Mouse (Mus musculus): Measurements from ENCODE around the gene Brox. TPM values are rescaled to one million over a fixed set of nuclear protein-coding genes. Genes with fewer than 3 reads are reported as not detected.

The Brox gene
- polyA plus RNA-seq, 1 experiment from 2014 or later = 38.2 TPM

DNA sequence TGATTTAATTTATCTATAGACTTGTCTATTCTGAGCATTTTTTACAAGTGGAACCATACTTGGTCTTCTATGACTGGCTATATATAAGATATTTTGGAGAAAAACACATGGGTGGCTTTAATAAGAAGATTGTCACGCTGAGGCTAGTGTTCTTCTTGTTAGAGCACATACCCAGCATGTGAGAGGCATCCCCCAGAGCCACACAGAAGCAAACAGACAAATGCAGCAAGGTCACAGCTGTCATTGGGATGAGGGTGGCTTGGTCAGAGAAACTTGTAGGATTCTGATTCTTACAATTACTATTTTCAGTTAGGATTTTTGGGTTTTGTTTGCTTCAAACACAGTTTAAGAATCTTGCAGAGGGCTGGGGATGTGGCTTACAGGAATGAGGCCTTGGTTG is 11.4 kb upstream of the Brox start:
- peaks cover 20% of the 10 kb centered on the region for H3K36me3 ChIP-seq
- ATAC-seq (ENCODE audit: insufficient number of reproducible peaks, insufficient read depth, low FRiP score, low TSS enrichment, low read depth) = no peak

GRCm38 (mm10) chr1:183307555-183307954 is 10.5 kb upstream of the Brox start:
- no peaks in the 10 kb centered on the region for H3K27me3 ChIP-seq
- H3K4me3 ChIP-seq = no peak overlapping the region
- peaks cover 8% of the 10 kb centered on the region; the same call in 1 of the 2 replicates for H3K4me1 ChIP-seq
- peaks cover 15% of the 10 kb centered on the region for H3K36me3 ChIP-seq
- H3K9me3 ChIP-seq = no peaks in the 10 kb centered on the region
- peak overlapping the region; percentile 64 for H3K27ac ChIP-seq
- H3K4me2 ChIP-seq = no peak overlapping the region
- H3K9ac ChIP-seq = 0 out of 2 replicates have a peak overlapping the region, but pooled peaks have one; percentile 37
- WGBS = 45% methylated on average over 3 of the region's 3 CpGs
- ATAC-seq (ENCODE audit: insufficient number of reproducible peaks, insufficient read depth, low FRiP score, low TSS enrichment, low read depth) = no peak

More for the DNA sequence above, 11.4 kb upstream of the Brox start:
- WGBS = 75% methylated on average over 1 of the region's 1 CpGs
- peaks cover 8% of the 10 kb centered on the region; the same call in 1 of the 2 replicates for H3K4me1 ChIP-seq
- no peak overlapping the region for H3K27ac ChIP-seq
- H3K4me3 ChIP-seq = no peak overlapping the region
- no peaks in the 10 kb centered on the region for H3K9me3 ChIP-seq
- H3K27me3 ChIP-seq = no peaks in the 10 kb centered on the region
- no peak overlapping the region for H3K4me2 ChIP-seq
- no peak overlapping the region for H3K9ac ChIP-seq

DNA sequence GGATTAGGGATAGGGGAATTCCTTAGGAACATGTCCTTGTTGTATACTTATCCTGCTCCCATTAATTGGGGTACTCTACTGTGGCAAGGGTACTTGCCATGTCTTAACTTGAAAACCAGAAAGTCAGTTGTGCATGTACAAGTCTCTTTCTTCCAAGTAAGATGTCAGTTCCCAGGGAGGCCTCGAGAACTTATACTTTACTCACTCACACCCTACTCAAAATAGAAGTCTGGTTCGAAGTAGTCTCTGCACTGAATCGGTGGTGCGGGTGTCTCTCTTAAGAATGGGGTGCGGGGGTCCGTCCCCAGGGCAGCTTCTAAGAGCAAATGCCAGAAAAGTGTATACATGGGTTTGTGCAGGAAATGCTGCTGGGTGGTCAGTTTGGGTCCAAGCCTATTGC is 2.1 kb upstream of the Brox start:
- Histone ChIP-seq H3K27ac (no peak overlapping the region), H3K27me3 (no peaks in the 10 kb centered on the region), H3K36me3 (no peaks in the 10 kb centered on the region), H3K4me1 (no peaks in the 10 kb centered on the region), H3K4me2 (no peak overlapping the region), H3K4me3 (no peak overlapping the region), H3K9ac (no peak overlapping the region), H3K9me3 (no peaks in the 10 kb centered on the region)
- ATAC-seq (ENCODE audit: insufficient number of reproducible peaks, insufficient read depth, low FRiP score, low TSS enrichment, low read depth) = no peak
- 86% methylated on average over 6 of the region's 6 CpGs for WGBS

DNA sequence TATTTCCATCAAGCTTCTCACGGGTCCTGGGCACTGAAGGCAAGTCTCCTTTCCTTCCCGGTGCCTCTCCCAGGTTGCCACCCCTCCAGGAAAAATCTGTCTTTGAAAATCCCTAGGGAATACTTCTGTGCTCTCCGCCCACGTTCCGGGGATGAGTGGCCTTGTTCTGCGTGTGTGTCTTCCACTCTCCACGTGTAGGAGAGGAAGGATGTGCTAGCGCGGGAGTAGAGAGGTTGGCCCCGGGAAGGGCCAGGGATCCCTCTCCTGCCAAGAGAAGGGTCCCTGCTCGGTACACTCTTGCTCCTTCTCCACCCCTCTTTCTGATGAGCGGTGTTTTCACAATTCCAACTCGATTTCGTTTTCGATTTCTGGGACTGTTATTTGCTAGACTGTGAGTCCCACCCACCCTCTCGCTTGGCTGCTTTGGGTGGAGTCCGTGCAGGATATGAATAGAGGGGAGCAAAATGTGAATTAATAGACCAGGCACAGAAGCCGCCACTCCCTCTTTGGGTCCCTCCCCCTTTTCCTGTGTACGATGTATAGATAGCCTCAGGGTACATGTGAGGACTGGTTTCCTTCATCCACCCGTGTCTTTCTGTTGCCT is 919 bp upstream of the Brox start:
- Histone ChIP-seq H3K27ac (peak overlapping the region; percentile 55), H3K9ac (peak overlapping the region; percentile 68), H3K4me1 (no peaks in the 10 kb centered on the region), H3K4me3 (peak overlapping the region; percentile 52), H3K9me3 (no peaks in the 10 kb centered on the region), H3K4me2 (peak overlapping the region; percentile 60), H3K27me3 (no peaks in the 10 kb centered on the region), H3K36me3 (peaks cover 7% of the 10 kb centered on the region)
- under 1% methylated on average over 20 of the region's 20 CpGs for WGBS
- no peak for ATAC-seq (ENCODE audit: insufficient number of reproducible peaks, insufficient read depth, low FRiP score, low TSS enrichment, low read depth)

DNA sequence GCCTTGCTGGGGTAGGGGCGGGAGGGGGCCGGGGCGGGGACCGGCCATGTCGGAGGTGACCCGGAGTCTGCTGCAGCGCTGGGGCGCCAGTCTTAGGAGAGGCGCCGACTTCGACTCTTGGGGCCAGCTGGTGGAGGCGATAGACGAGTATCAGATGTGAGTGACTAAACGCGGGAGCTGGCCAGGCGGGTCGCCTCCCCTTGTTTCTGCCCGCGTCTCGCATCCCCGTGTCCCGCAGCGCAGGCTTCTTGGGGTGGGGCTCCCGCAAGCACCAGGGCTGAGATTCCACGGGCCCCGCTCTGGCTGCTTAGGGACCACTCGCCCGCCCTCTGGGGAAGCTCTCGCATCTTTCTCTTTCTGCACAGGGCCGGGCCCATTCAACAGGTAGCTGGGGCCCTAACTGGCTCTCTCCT is 410 bp upstream of the Brox start:
- under 1% methylated on average over 26 of the region's 30 CpGs for WGBS
- ATAC-seq (ENCODE audit: insufficient number of reproducible peaks, insufficient read depth, low FRiP score, low TSS enrichment, low read depth) = no peak; the same call in 1 of the 2 replicates

GRCm38 (mm10) chr1:183296465-183296864 is 604 bp downstream of the Brox start, which contains the start of gene Aida:
Aida (plus strand) TSS chr1:183296590.
- peak within 1 kb of the TSS; percentile 60 for H3K27ac ChIP-seq
- WGBS = 0% methylated on average over 26 of the region's 26 CpGs
- peak within 1 kb of the TSS; percentile 60 for H3K4me2 ChIP-seq
- peak within 1 kb of the TSS; percentile 71 for H3K9ac ChIP-seq
- peaks cover 9% of the 10 kb centered on the region for H3K36me3 ChIP-seq
- no peaks in the 10 kb centered on the region for H3K9me3 ChIP-seq
- ATAC-seq (ENCODE audit: insufficient number of reproducible peaks, insufficient read depth, low FRiP score, low TSS enrichment, low read depth) = no peak
- H3K4me3 ChIP-seq = peak within 1 kb of the TSS; percentile 52
- H3K27me3 ChIP-seq = no peaks in the 10 kb centered on the region
- H3K4me1 ChIP-seq = no peaks in the 10 kb centered on the region

More for the DNA sequence above, 410 bp upstream of the Brox start:
- no peaks in the 10 kb centered on the region for H3K9me3 ChIP-seq
- H3K36me3 ChIP-seq = peaks cover 9% of the 10 kb centered on the region
- peak overlapping the region; percentile 68 for H3K9ac ChIP-seq
- no peaks in the 10 kb centered on the region for H3K27me3 ChIP-seq
- peak overlapping the region; percentile 60 for H3K4me2 ChIP-seq
- peak overlapping the region; percentile 55 for H3K27ac ChIP-seq
- no peaks in the 10 kb centered on the region for H3K4me1 ChIP-seq
- H3K4me3 ChIP-seq = peak overlapping the region; percentile 52

DNA sequence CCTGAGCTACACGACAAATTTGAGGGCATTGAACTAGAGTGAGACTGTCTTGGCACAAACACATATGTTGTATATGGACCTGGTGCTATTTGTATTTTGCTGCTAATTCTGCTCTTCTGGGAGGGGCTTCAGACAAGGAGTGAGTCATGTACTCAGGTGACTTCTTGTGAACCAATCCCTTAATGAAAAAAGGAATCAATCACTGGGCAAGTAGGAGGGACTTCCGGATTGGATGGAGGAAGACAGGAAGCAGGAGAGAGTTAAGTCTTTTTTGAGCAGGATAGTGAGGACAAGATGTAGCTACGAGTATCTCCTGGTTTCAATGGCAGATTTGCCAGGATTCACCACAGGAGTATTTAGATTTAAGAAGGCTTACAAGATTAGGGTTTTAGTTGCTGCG is 7.5 kb downstream of the Brox start:
- ATAC-seq (ENCODE audit: insufficient number of reproducible peaks, insufficient read depth, low FRiP score, low TSS enrichment, low read depth) = no peak
- H3K4me2 ChIP-seq = no peak overlapping the region
- WGBS = 91% methylated on average over 4 of the region's 4 CpGs
- no peak overlapping the region for H3K27ac ChIP-seq
- H3K36me3 ChIP-seq = peaks cover 71% of the 10 kb centered on the region
- no peaks in the 10 kb centered on the region for H3K9me3 ChIP-seq
- H3K9ac ChIP-seq = no peak overlapping the region
- H3K27me3 ChIP-seq = no peaks in the 10 kb centered on the region
- no peaks in the 10 kb centered on the region for H3K4me1 ChIP-seq
- H3K4me3 ChIP-seq = no peak overlapping the region

DNA sequence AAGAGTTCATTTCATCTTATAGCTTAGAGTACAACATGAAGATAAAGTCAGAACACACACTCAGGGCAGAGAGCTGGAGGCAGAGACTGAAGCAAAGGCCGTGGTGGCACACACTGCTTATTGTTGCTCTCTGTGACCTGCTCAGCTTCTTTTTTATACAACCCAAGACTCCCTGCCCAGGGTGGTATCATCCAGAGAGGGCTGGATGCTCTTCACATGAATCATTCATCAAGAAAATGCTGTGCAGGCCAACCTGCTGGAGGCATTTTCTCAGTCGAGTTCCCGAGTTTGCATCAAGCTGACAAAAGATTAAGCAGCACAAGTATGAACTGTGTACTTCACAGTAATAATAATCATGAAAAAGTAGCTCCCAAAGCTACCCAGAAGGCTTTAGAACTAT is 8.7 kb downstream of the Brox start:
- Histone ChIP-seq H3K4me1 (no peaks in the 10 kb centered on the region), H3K27ac (no peak overlapping the region), H3K4me3 (no peak overlapping the region), H3K27me3 (no peaks in the 10 kb centered on the region), H3K9me3 (no peaks in the 10 kb centered on the region), H3K9ac (no peak overlapping the region), H3K4me2 (no peak overlapping the region), H3K36me3 (peaks cover 78% of the 10 kb centered on the region)
- WGBS = 87% methylated on average over 3 of the region's 3 CpGs
- no peak for ATAC-seq (ENCODE audit: insufficient number of reproducible peaks, insufficient read depth, low FRiP score, low TSS enrichment, low read depth)

GRCm38 (mm10) chr1:183275763-183276162 is 21.3 kb downstream of the Brox start:
- no peaks in the 10 kb centered on the region for H3K27me3 ChIP-seq
- no peaks in the 10 kb centered on the region for H3K4me1 ChIP-seq
- H3K9ac ChIP-seq = no peak overlapping the region
- H3K4me3 ChIP-seq = no peak overlapping the region
- no peaks in the 10 kb centered on the region for H3K9me3 ChIP-seq
- no peak overlapping the region for H3K27ac ChIP-seq
- WGBS = 84% methylated on average over 5 of the region's 5 CpGs
- peaks cover 33% of the 10 kb centered on the region for H3K36me3 ChIP-seq
- ATAC-seq (ENCODE audit: insufficient number of reproducible peaks, insufficient read depth, low FRiP score, low TSS enrichment, low read depth) = no peak
- H3K4me2 ChIP-seq = no peak overlapping the region

DNA sequence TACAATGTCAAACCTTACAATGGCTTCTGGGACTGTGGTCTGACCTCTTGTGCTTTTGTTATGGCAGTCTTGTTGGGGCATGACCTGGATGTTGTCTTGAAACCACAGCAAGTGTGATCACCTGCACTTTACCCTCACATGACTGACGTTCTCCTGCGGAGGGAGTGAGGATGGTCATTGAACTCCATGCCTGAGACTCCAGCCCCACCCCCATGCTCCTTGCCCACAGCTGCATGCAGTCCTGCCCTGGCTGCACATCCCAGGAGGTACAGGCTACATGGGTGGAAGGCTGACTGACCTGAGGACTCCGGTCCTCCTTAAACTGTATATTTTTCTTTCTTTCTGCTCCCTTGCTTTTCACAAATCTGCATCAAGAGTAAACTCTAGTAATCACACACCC is 22.7 kb downstream of the Brox start:
- Histone ChIP-seq H3K9me3 (no peaks in the 10 kb centered on the region), H3K9ac (no peak overlapping the region), H3K36me3 (peaks cover 20% of the 10 kb centered on the region), H3K27ac (no peak overlapping the region), H3K4me3 (no peak overlapping the region), H3K27me3 (no peaks in the 10 kb centered on the region), H3K4me1 (no peaks in the 10 kb centered on the region), H3K4me2 (no peak overlapping the region)
- 53% methylated on average over 3 of the region's 3 CpGs for WGBS
- no peak for ATAC-seq (ENCODE audit: insufficient number of reproducible peaks, insufficient read depth, low FRiP score, low TSS enrichment, low read depth)

DNA sequence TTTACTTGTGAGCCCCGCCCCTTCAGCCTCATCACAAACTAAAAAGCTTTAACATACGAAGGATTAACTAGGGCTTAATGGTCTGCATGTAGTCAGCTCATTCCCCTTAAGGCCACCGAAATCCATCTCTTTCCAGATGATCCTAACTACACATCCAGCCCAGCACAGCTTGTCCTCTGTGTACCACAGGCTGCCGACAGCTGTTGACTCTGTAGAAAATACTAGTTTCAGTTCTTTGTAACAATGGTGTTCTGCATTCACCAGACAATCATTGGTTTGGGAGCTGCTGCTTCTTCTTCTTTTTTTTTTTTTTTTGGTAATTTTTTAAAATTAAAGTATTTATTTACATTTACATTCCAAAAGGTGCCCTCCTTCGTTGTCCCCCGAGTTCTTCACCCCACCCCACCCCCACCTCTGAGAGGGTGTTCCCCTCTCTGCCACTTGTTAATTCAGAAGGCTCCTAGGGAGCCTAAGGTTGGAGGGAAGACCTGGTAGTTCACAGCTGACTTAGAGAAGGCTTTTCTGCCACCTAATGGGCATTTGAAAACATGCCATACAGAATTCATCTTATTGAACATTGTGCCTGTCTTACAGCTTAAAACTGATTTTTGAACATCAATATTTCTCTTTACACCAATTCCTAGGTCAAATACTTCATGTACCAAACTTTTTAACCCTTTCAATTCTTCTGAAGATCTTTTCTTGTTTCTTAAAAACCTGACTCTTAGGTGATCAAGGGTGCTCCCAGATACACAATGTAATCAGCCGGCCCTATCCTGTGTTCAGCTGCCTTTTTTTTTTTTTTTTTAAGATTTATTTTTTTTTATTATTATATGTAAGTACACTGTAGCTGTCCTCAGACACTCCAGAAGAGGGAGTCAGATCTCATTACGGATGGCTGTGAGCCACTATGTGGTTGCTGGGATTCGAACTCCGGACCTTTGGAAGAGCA is 23.9 kb downstream of the Brox start:
- H3K27ac ChIP-seq = no peak overlapping the region
- no peak overlapping the region for H3K4me3 ChIP-seq
- 0 out of 2 replicates have a peak, but pooled peaks have one; percentile 37 for ATAC-seq (ENCODE audit: insufficient number of reproducible peaks, insufficient read depth, low FRiP score, low TSS enrichment, low read depth)
- H3K27me3 ChIP-seq = no peaks in the 10 kb centered on the region
- H3K9ac ChIP-seq = no peak overlapping the region
- 60% methylated on average over 10 of the region's 10 CpGs for WGBS
- peaks cover 8% of the 10 kb centered on the region; the same call in 1 of the 2 replicates for H3K36me3 ChIP-seq
- H3K9me3 ChIP-seq = no peaks in the 10 kb centered on the region
- H3K4me2 ChIP-seq = no peak overlapping the region
- no peaks in the 10 kb centered on the region for H3K4me1 ChIP-seq

All from embryonic facial prominence, embryonic 13.5 days (tissue).